Mouse (Mus musculus): ENCODE data around the gene Numb.

GRCm38 (mm10) chr12:83922724-83923485, 1.2 kb upstream of the Numb start:
- TF ChIP-seq CTCF (IDR thresholded peaks at IDR 0.05; ENCODE audit: control insufficient read depth, insufficient read depth, low read length) (no peak), POLR2A (IDR thresholded peaks at IDR 0.05; ENCODE audit: borderline replicate concordance, control insufficient read depth, low read depth, low read length) (no peak)

Data from bone marrow, adult 2 months (tissue).